Mouse (Mus musculus): ENCODE measurements around the gene Atl1.

DNA sequence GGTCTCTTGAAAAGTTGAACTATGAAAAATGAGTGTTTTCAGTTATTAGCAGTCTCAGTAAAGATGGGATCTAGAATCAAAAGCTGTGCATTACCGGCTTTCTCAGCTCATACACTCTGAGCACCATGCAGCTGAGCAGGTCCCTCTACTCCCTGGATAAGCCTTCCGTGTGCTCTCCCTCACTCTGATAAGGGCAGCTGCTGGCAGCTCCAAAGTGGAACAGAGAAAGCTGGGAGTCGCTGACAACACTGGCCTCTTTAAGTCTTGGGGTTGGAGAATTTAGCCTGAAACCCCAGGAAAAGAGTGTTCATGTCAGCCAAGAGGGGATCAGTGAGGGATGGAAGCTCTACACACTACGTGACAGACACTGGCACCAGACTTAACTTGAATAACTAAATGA, 33.6 kb upstream of the Atl1 start:
- TF ChIP-seq CTCF (IDR thresholded peaks at IDR 0.05; ENCODE audit: control insufficient read depth, insufficient read depth, low read length) (no peak), POLR2A (IDR thresholded peaks at IDR 0.05; ENCODE audit: borderline replicate concordance, control insufficient read depth, low read depth, low read length) (no peak)

Data from bone marrow, adult 2 months (tissue).